Mouse (Mus musculus) ES-E14 (cell line): ENCODE results near the gene Smg1.

Source experiments
- CHD2 ChIP-seq: IDR thresholded peaks from 2 replicates; pipeline ENCODE4 v1.6.1; 2014; ENCODE audit warnings: mild to moderate bottlenecking, low read depth, low read length, inconsistent platforms
- HCFC1 ChIP-seq: IDR thresholded peaks from 2 replicates; pipeline ENCODE4 v1.6.1; 2012; ENCODE audit warnings: low read length, inconsistent platforms, borderline replicate concordance; ENCODE audit not compliant: insufficient read depth
- MAFK ChIP-seq: IDR thresholded peaks from 2 replicates; pipeline ENCODE4 v1.6.1; 2014; ENCODE audit warnings: mild to moderate bottlenecking, low read depth, low read length, inconsistent platforms; ENCODE audit not compliant: insufficient read depth
- ZNF384 ChIP-seq: IDR thresholded peaks from 2 replicates; pipeline ENCODE4 v1.6.1; 2012; ENCODE audit warnings: low read depth, low read length, inconsistent platforms

DNA sequence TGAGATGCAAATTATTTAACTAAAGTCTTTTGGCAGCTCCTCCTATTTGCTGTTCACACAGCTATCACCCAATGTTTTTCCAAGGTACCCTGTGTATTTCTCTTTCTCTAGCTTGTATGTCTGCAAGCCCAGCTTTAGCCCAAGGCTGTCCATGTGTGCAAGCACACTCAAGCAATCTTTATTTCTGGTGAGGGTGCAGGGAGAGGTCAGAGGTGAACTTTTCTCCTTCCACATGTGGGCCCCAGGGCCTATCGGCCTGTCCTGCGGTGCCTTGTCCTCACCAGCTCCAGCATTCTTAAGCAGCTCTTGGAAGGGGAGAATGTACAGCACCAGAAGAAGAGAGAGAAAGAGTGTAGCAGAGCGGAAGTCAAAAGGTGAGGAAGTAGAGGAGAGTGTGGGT lies 9.5 kb upstream of the Smg1 start:
- TF ChIP-seq ZNF384 (no peak), HCFC1 (no peak), MAFK (no peak), CHD2 (no peak)
